In genomic region chr12:79784159-79784558, GRCm38 (mm10) we compare ENCODE assay signal across 20 mouse cellular contexts.
DNase-seq lines count a peak whose midpoint lies in the region; ATAC-seq lines count a peak whose summit lies in the region.
"Had no signal": no experiment of that assay in that cellular context is flagged by ENCODE, and none has a peak within 500 bp of the region (broad histone marks: within the 10 kb centered on the region; RNA-seq: fewer than 3 reads in every experiment).

No protein-coding gene starts in this region.

- no peak for DNase-seq in lung, postnatal 36 days
- DNase-seq in embryonic facial prominence, embryonic 14.5 days (ENCODE audit: low spot score), result peak; percentile 56
- DNase-seq in limb, embryonic 10.5 days (ENCODE audit: low spot score), result no peak
- DNase-seq in cerebellum, postnatal 10 days, result no peak
- no peak for DNase-seq in cerebellum, postnatal 14 days
- no peak for DNase-seq in spleen, postnatal 10 days (ENCODE audit: low spot score in 2 of 2)
- DNase-seq: adrenal gland, postnatal 10 days; cerebellum, adult 9-10 months; heart, postnatal 36 days; kidney, adult 8-10 months; kidney, postnatal 14 days; lung, adult 2 months had no signal

- peaks cover 4% of the 10 kb centered on the region; the same call in 1 of the 2 replicates for H3K9me3 ChIP-seq in lung, embryonic 15.5 days
- 0 out of 2 replicates have a peak, but pooled peaks cover 4% of the 10 kb centered on the region for H3K9me3 ChIP-seq in embryonic facial prominence, embryonic 14.5 days (ENCODE audit: control insufficient read depth, low read length)
- H3K9me3 ChIP-seq in limb, embryonic 10.5 days (replicated peaks), result peaks cover 3% of the 10 kb centered on the region; the same call in 1 of the 2 replicates
- H3K9me3 ChIP-seq: forebrain, embryonic 15.5 days; heart, embryonic 13.5 days; midbrain, embryonic 13.5 days had no signal

- ATAC-seq in lung, embryonic 15.5 days (ENCODE audit: borderline replicate concordance, extremely low read depth, low FRiP score, low TSS enrichment), result no peak
- no peak for ATAC-seq in embryonic facial prominence, embryonic 14.5 days (ENCODE audit: low read depth)
- ATAC-seq: forebrain, embryonic 15.5 days; hindbrain, embryonic 16.5 days; midbrain, embryonic 13.5 days; Patski had no signal

- peak overlapping the region; percentile 39; the same call in 1 of the 2 replicates for H3K27ac ChIP-seq in lung, embryonic 15.5 days
- peak overlapping the region; percentile 35 for H3K27ac ChIP-seq in embryonic facial prominence, embryonic 14.5 days (replicated peaks; ENCODE audit: low read depth, low read length)
- peak overlapping the region; percentile 25; the same call in 1 of the 2 replicates for H3K27ac ChIP-seq in limb, embryonic 10.5 days
- H3K27ac ChIP-seq: forebrain, embryonic 15.5 days; heart, embryonic 13.5 days; layer of hippocampus, adult 2 months; midbrain, embryonic 13.5 days had no signal

- peaks cover 20% of the 10 kb centered on the region for H3K4me1 ChIP-seq in lung, embryonic 15.5 days
- peaks cover 19% of the 10 kb centered on the region for H3K4me1 ChIP-seq in embryonic facial prominence, embryonic 14.5 days (ENCODE audit: control insufficient read depth, insufficient read depth, low read length)
- H3K4me1 ChIP-seq in limb, embryonic 10.5 days, result peaks cover 15% of the 10 kb centered on the region
- H3K4me1 ChIP-seq: forebrain, embryonic 15.5 days; midbrain, embryonic 13.5 days had no signal

- no peaks in the 10 kb centered on the region for H3K36me3 ChIP-seq in lung, embryonic 15.5 days
- H3K36me3 ChIP-seq in embryonic facial prominence, embryonic 14.5 days (ENCODE audit: control insufficient read depth, insufficient read depth, low read length), result no peaks in the 10 kb centered on the region
- peaks cover 6% of the 10 kb centered on the region for H3K36me3 ChIP-seq in limb, embryonic 10.5 days
- H3K36me3 ChIP-seq: forebrain, embryonic 15.5 days; heart, embryonic 13.5 days; midbrain, embryonic 13.5 days had no signal

- H3K4me2 ChIP-seq in lung, embryonic 15.5 days, result no peak overlapping the region
- no peak overlapping the region for H3K4me2 ChIP-seq in embryonic facial prominence, embryonic 14.5 days (ENCODE audit: low read depth, low read length)
- H3K4me2 ChIP-seq: forebrain, embryonic 15.5 days; heart, embryonic 13.5 days; liver, embryonic 11.5 days; midbrain, embryonic 13.5 days had no signal

- no peak overlapping the region for H3K4me3 ChIP-seq in lung, embryonic 15.5 days
- H3K4me3 ChIP-seq in embryonic facial prominence, embryonic 14.5 days (ENCODE audit: low read depth, low read length), result no peak overlapping the region
- no peak overlapping the region for H3K4me3 ChIP-seq in limb, embryonic 10.5 days
- H3K4me3 ChIP-seq: forebrain, embryonic 15.5 days; heart, embryonic 13.5 days; layer of hippocampus, adult 2 months; midbrain, embryonic 13.5 days had no signal

- H3K27me3 ChIP-seq in lung, embryonic 15.5 days, result no peaks in the 10 kb centered on the region
- no peaks in the 10 kb centered on the region for H3K27me3 ChIP-seq in embryonic facial prominence, embryonic 14.5 days (replicated peaks; ENCODE audit: control insufficient read depth, insufficient read depth, low read length)
- no peaks in the 10 kb centered on the region for H3K27me3 ChIP-seq in limb, embryonic 10.5 days (ENCODE audit: low read depth, poor library complexity, severe bottlenecking)
- H3K27me3 ChIP-seq: forebrain, embryonic 15.5 days; heart, embryonic 13.5 days; midbrain, embryonic 13.5 days; Patski had no signal

- H3K9ac ChIP-seq in lung, embryonic 15.5 days, result no peak overlapping the region
- no peak overlapping the region for H3K9ac ChIP-seq in embryonic facial prominence, embryonic 14.5 days (ENCODE audit: low read depth, low read length)
- H3K9ac ChIP-seq: forebrain, embryonic 15.5 days; heart, embryonic 13.5 days; midbrain, embryonic 13.5 days had no signal

- 72% methylated on average over 7 of the region's 7 CpGs for WGBS in lung, embryonic 15.5 days
- 61% methylated on average over 7 of the region's 7 CpGs for WGBS in embryonic facial prominence, embryonic 14.5 days
- WGBS in limb, embryonic 10.5 days, result 87% methylated on average over 7 of the region's 7 CpGs
